Mouse (Mus musculus): ENCODE results near the gene Hdac9.

DNA sequence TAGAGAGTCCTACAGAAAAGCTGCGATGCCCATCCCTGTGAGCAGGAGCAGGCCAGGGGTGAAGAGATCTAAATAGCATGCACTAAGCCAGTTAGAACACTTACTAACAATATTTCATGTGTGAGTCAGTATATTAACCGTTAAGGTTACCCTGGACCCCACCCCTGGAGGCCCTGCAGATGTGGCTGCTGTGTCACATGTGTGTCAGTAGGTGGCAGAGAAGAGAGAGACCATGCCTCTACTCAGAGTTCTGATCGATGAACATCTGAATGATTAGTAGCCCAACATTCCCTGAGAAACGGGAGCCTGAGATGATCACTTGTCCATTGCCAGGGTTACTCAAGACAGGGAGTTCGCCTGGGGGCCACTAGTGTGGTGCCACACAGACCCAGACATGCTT lies 22.0 kb downstream of the Hdac9 start:
- TF ChIP-seq POLR2A (IDR thresholded peaks at IDR 0.05; ENCODE audit: borderline replicate concordance, low read depth, low read length) (no peak), CTCF (IDR thresholded peaks at IDR 0.05; ENCODE audit: low read depth, low read length) (no peak)

Measured in bone marrow macrophage, adult 2 months (primary cell).